Comparison of ENCODE assay signal across 22 mouse cellular contexts in the genomic region with DNA sequence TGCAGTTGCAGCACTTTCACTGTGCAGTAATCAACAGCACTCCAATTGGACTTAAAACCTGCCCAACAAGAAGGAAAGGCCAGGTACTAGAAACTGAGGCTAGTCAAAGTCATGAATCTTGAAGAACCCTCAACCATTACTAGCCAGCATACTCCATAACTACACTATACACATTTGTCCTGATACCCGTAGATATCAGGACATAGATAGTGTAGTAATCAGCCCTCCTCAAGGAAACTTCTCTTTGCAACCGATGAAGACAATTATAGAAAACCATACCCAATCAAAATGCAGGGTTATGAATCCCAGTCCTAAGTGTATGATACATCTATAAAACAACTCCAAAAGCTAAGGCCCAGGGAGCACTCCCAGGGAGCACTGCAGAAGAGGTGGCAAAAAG. TPM values are rescaled to one million over a fixed set of nuclear protein-coding genes. Genes with fewer than 3 reads are reported as not detected.
"Had no signal": no experiment of that assay in that cellular context is flagged by ENCODE, and none has a peak within 500 bp of the region (broad histone marks: within the 10 kb centered on the region; RNA-seq: fewer than 3 reads in every experiment).

No protein-coding gene starts in this region.

- DNase-seq: retina, postnatal 1 day; right cerebral cortex, adult 18-20 months; right cerebral cortex, postnatal 14 days; right cerebral cortex, postnatal 25 days; right cerebral cortex, postnatal 4 days; spleen, adult 18-20 months; thymus, adult 18-20 months; thymus, adult 2 months; thymus, postnatal 14 days; thymus, postnatal 25 days; thymus, postnatal 4 days had no signal

- H3K36me3 ChIP-seq: neural tube, embryonic 12.5 days; neural tube, embryonic 13.5 days; neural tube, embryonic 15.5 days; stomach, embryonic 15.5 days had no signal

- H3K9me3 ChIP-seq: neural tube, embryonic 12.5 days; neural tube, embryonic 13.5 days; neural tube, embryonic 15.5 days; stomach, embryonic 15.5 days had no signal

- H3K27me3 ChIP-seq: neural tube, embryonic 12.5 days; neural tube, embryonic 13.5 days; neural tube, embryonic 15.5 days; stomach, embryonic 15.5 days had no signal

- H3K9ac ChIP-seq: neural tube, embryonic 12.5 days; neural tube, embryonic 13.5 days; neural tube, embryonic 15.5 days; stomach, embryonic 15.5 days had no signal

- H3K4me1 ChIP-seq: neural tube, embryonic 12.5 days; neural tube, embryonic 13.5 days; neural tube, embryonic 15.5 days; stomach, embryonic 15.5 days had no signal

- H3K27ac ChIP-seq: neural tube, embryonic 12.5 days; neural tube, embryonic 13.5 days; neural tube, embryonic 15.5 days; stomach, embryonic 15.5 days; stomach, postnatal 0 days had no signal

- H3K4me3 ChIP-seq: neural tube, embryonic 12.5 days; neural tube, embryonic 13.5 days; neural tube, embryonic 15.5 days; stomach, embryonic 15.5 days had no signal

RNA-seq across cellular contexts. Expression of a gene that starts 53.9 kb away (rescaled TPM):
- total RNA-seq: neutrophil, adult 5-6 weeks had no signal
- polyA plus RNA-seq: neural tube, embryonic 12.5 days; neural tube, embryonic 13.5 days; neural tube, embryonic 14.5 days; neural tube, embryonic 15.5 days; spleen, adult 2 months; stomach, embryonic 14.5 days; stomach, embryonic 15.5 days; stomach, embryonic 16.5 days; urinary bladder, adult 2 months had no signal
